Mouse (Mus musculus) heart, postnatal 10 days (tissue): ENCODE measurements at regions not wholly inside any gene's neighbourhood (a gene's known extent, or its start where the extent isn't known, plus 50 kb on each side); places are given as distances from the start of the nearest gene placed in this dataset.

Experiments
- DNase-seq, 2 experiments: peaks; one replicate each; pipeline ENCODE4 v3.0.0; 2021
- intact Hi-C: fragments of 180-260 bp; cut with DNase I; formaldehyde crosslinking; loops from one replicate; pipeline ENCODE4 v1.15.1; 2025

DNA sequence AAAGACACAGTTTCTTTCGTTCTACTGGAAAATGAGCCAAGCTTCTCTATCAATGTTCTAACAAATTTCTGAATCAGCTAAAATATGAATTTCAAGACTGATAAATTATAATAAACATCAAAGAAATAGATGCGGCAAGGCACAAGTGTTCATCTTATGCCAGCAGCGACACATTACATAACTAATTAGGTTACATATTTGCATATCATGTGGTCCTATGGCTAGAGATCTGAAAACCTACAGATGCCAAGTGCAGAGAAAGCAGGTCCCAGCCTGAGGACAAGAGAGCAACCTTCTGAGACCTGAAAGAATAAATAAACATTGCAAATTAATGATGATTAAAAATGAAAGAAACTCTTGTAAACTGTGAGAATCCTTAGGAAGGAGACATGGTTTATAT, 201.3 kb upstream of the Tent5a start:
- DNase-seq: no peak
- intact Hi-C loops: no loop called here

DNA sequence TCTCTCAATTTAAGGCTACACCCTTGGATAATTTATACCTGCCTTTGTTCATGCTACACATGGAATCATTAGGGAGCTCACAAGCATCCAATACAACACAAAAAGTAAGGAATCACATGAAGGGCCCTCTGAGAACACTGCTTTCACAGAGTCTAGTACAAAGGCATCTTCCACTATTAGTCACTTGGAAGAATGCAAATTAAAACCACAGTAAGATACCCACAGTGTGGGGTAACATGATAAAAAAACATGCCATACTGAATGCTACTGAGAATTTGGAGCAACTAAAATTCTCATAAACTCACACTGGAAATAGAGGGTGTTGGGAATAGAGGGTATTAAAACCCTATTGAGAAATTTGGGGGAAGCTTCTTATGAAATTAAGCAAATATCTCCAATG, 197.6 kb upstream of the Tent5a start:
- intact Hi-C loops: no loop called here
- no peak for DNase-seq

DNA sequence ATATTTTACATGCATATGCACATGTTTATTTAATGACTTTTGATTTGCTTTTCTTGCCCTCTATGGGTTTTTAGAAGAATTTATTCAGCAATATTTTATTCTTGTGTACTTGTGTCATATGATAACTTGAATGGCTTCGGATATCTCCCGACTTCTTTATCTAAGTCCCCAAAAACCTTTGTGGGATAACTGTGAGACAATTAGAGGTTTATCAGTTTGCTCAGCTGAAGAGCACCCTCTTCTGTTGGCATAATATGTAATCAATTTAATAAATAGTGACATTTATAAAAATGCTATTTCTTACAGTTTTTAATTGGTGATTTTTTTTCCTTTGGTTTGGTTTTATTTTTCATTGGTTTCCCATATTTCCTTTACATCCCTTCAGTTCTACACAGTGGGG, 194.2 kb upstream of the Tent5a start:
- intact Hi-C loops: no loop called here
- no peak for DNase-seq

DNA sequence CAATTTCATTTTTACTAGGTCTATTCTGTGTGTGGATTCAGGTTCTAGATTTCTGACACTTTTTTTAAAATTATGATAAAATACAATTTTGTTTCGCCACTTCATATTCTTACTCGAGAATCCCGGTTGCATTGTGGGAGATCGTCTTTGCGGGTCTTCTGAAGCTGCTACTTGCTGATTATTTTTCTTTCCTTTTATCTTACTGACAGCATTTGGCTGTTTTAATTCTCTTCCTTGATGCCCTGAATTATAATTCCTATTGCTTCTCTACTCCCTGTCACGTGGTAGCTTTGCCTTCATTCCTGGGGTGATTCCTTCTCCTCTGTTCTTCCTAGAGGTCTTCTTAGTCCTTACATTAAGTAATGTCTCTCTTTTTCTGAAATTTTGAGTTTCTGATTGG, 193.8 kb upstream of the Tent5a start:
- no peak for DNase-seq
- intact Hi-C loops: no loop called here

DNA sequence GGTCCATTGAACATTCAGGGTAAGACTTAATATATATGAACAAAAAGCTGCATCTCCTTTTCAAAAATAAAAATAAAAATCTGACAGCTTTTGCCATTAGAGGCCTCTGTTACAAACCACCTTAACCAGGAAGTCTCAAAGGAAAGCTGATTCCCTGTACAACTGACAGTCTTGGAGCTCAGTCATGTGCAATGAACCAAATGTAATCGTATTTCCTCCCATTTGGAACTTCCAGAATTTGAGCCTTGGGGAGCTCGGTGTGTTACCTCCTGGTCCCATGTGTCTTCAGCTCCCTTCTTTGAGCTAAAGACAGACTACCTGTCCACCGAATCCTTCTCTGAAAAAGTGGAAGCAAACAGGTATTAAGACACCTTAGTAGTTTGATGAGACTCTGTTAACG, 171.9 kb upstream of the Tent5a start:
- no peak for DNase-seq
- intact Hi-C loops: no loop called here

DNA sequence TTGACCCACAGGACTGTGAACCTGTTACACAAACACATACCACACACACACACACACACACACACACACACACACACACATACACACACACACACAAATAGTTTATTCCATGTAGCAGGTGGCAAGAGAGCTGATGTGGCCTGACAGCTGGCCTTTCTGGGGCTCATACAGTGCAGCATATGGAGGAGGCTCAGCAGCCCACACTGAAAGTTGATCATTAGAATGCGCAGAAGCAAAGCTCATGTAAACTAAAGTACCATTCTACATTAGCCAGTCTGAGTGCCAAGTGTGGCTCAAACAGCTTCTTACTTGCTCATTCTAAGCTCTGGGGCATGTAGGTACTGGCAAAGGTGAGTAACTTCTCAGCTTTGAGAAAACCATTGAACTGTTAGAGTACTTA, 170.2 kb upstream of the Tent5a start:
- no peak for DNase-seq
- intact Hi-C loops: no loop called here

DNA sequence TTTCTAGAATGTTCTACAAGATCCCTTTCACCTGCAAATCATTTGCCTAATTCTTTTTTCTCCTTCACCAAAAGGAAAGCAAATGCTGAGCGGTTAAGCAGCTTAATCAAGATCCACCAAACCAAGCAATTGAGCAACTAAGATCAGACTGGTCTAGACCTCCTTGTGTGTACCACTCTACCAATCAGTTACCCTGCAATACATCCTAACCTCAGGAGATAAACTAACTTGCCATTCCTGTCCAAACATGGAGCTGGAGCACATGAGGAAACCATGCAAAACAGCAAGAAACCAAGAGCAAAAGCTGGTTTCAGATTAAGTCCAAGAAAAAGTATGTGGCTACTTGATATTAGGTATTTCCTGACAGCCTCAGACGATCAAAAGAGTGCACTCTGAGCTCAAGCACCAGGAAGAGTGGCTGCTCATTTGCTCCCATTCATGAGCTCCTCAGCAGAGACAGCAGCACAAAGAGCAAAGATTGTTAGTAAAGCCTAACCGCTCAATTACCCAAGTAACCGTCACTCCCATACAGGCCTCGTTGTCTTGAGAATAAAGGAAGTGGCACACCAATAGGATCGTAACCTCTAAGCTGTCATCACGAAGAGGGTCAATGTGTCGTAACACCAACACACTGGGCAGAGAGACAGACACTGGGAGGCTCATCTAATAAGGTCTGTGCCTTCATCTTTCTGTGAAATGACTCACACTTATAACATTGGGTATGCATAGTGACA, 169.5 kb upstream of the Tent5a start:
- no peak for DNase-seq
- intact Hi-C loops: no loop called here

DNA sequence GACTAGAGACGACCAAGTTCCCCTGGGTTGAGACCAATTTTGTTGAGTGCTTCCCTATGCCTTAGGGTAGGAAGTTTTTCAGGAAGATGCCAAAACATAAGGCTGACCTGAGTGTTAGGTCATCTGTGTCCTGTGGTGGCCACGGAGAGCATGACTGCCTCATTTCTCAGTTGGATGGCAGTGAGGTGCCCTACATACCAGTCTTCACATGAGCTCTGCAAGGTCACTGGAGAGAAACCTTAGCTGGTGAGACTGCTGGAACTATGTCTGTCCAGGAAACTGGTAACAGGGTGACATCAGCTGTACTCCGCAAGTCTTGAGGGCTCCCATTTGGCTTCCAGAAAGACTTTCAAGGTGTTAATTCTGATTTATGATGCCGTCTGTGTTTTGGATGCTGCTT, 167.9 kb upstream of the Tent5a start:
- intact Hi-C loops: no loop called here

DNA sequence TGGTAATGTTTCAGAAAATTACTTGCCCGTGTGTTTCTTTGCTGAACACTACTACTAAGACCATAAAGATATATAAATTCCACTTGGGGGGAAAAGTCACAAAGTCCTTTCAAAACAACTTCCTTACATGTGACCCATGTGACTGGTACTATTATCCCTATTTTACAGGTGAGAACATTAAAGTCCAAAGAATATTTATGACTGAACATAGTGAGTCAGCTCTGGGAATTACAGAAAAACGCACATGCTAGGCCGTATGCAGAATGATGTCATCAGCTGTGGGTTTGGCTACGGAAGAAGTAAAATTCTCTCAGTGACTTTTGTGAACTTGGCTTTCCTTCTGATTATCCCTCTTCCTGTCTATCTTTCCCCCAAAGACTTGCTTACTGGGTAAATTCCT, 166.6 kb upstream of the Tent5a start:
- DNase-seq: no peak
- intact Hi-C loops: no loop called here

More for the DNA sequence above, 167.9 kb upstream of the Tent5a start:
- no peak for DNase-seq

DNA sequence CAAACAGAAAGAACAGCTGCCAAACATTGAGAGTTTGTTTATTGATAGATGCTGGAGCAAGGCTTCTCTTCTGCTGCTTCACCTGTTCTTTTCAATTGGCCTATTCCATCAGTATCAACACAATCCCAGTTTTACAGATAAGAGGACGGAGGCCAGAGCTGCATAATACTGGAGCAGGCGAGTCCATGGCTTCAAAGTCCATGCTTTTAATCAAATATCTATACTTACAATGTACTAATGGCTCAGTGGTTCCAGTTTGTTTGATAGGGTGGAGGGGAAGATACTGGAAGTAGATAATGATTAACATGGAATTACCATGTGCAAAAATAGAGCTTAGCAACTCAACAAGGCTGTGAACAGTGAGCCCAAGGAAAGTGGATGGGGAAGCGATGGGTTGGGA, 163.2 kb upstream of the Tent5a start:
- intact Hi-C loops: no loop called here
- no peak for DNase-seq

DNA sequence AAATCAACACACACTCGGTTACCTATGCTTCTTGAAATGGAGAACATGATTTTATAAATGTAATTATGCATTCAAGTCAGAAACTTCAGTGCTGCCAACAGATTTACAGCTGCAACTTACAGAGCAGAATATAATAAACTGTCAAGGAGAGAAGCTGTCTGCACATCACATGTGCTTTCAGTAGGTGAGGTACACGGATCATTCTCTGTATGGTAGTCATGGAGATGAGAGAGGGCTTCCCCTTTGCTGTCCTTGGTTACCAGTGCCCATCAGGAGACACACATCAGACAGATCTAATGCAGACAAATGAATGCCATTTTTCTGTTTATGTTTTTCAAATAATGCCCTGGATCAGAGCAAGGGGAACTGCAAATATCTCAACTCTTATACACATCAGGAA, 160.8 kb upstream of the Tent5a start:
- DNase-seq: no peak
- intact Hi-C loops: no loop called here

DNA sequence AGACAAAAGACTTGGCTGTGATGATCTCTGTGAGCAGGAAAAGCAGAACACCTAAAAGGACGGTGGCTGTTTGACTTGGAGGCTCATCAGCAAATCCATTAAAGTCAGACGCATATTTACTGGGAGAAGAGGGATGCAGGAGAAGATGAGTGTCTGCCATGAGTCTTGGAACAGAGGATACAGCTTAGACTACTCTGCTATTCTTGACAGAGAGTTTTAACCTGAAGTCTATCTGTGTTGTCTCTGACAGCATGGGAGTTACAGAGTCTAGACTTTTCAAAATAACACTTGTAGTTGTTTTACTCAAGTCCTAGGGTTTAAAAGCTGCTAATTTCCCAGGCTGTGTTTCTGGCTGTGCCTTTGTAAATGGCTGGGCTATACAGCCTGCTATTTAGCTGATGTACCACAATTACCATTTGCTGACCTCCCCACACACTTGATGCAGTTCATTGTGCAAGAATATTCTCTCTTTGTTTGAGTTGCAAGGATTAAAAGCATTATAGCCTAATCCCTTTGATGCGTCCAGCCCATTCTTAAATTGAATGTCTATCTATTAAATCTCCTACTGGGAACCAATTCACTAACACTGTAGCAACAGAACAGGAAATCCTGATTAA, 160.0 kb upstream of the Tent5a start:
- no peak for DNase-seq
- intact Hi-C loops: no loop called here

DNA sequence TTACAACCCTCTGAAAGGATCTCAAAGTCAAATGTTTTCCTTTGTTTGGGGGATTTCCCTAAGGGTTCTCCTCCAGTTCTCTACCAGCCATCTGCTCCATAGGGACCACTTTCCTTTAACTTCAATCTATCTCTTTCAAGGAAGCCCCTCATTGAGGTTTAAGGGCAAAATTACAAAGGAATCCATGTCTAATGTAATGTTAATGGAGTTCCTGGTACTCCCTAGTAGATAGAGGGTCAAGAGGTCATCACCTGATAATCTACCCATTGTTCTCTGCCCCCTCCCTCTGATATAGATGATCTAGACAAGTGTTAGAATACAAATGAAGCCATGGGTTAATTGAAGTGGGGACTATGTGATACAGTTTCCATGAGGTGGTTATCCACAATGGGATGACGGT, 158.6 kb upstream of the Tent5a start:
- intact Hi-C loops: no loop called here
- DNase-seq: no peak

DNA sequence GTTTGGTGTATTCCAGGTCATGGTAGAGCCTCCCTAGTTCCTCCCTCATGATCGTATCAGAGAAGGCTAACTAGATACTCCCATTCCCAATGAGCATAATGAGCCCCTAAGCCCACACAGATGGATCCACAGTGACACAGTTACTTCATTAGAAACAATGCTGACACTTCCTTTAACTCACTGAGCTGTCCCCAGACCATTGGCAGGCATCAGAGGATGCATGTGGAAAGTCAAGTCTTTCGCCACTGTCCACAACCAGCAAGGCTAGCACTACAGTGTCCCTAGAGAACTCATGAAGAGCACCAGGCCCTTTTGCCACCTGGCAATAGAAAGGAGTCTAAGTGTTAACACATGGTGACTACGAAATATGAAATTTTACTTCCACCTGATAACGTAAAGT, 156.1 kb upstream of the Tent5a start:
- intact Hi-C loops: no loop called here
- no peak for DNase-seq

DNA sequence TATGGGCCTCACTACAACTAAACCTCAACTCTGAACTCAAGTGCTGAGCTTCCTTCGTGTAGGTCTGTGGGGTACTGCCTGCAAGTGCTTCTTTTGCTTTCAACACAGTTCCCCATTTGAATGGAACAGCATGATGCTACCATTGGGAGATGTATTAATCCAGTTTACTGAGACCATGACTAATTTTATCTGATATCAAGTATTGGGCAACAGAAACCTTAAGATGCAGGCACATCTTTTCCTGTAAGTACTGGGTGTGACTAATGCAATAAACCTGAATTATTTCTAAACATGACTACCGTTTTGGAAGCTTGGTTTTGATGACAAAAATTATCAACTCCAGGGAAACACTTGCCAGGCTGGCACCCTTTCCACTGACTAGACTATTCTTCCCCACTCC, 153.4 kb upstream of the Tent5a start:
- intact Hi-C loops: no loop called here
- no peak for DNase-seq

DNA sequence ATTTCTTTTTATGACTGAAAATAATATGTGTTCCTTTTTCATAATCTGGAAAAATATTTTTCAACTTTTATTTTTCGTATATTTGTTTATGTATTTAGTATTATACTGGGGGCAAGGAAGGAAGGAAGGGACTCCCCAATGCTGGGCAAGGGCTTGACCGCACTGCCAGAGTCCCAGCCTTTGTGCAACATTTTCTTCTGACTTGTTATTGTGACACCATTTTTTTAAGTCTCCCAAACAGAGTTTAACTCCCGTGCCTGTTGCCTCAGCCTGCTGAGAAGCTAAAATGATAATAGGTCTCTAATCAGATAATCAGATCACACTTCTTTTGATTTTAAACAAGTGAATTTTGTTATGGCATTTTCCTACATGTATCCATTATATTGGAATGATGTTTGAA, 148.1 kb upstream of the Tent5a start:
- intact Hi-C loops: no loop called here
- DNase-seq: no peak

DNA sequence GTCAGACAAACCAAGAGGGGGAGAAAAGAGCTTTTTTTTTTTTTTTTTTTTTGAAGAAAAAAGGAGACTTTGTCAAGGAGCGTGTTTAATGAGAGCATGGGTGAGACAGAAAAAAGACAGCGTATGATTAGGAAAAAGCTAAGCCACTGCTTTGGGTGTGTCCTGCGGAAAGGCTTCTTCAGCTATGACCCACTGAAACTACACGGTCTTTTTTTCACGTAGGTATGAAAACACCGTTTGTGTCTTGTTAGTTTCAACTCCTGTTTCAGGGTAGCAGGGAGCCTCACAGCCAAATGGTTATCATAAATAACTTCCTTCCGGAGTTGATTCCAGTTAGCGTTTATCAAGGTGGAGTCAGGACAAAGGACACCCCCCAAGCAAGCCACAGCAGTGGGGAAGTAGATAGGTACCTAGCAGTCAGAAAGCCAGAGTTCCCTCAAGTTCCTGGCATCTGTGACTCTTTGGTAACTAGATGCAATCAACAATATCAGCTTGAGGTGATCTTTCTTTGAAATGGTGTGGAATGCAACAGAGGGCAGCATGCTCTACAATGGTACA, 143.2 kb upstream of the Tent5a start:
- intact Hi-C loops: no loop called here
- DNase-seq: no peak

DNA sequence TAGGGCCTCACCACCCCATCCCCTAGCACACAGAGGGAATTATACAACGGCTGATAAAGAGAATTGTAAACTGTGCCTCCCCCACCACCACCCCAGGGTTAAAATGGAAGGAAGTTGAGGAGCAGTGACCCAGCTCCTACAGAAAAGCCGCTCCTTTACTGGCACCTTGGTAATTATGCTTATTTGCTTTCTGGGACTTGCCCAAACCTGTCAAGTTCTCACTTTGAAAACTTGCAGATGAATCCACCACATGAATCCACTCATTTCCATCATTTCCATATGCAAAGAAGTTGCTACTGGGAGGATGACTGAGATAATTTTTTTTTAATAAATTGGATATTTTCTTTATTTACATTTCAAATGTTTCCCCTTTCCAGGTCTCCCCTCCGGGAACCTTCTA, 142.1 kb upstream of the Tent5a start:
- intact Hi-C loops: no loop called here
- no peak for DNase-seq

DNA sequence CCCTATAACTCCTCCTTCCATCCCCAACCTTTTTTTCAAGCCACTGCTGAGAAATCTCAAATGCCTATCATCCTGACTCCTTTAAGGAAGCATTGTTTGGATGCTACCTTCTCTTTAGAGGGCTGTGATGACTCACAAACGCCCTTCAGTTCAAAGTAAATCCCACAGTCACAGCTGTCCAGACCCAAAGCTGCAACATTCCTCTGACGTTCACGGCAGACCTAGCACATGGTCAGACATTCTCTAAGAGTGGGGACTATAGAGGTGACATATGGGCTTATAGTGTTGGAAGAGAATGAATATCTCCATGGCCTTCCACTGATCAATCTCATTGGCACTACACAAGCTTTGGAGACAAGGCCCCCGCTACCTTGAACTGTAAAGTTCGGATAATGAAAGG, 139.5 kb upstream of the Tent5a start:
- intact Hi-C loops: no loop called here

DNA sequence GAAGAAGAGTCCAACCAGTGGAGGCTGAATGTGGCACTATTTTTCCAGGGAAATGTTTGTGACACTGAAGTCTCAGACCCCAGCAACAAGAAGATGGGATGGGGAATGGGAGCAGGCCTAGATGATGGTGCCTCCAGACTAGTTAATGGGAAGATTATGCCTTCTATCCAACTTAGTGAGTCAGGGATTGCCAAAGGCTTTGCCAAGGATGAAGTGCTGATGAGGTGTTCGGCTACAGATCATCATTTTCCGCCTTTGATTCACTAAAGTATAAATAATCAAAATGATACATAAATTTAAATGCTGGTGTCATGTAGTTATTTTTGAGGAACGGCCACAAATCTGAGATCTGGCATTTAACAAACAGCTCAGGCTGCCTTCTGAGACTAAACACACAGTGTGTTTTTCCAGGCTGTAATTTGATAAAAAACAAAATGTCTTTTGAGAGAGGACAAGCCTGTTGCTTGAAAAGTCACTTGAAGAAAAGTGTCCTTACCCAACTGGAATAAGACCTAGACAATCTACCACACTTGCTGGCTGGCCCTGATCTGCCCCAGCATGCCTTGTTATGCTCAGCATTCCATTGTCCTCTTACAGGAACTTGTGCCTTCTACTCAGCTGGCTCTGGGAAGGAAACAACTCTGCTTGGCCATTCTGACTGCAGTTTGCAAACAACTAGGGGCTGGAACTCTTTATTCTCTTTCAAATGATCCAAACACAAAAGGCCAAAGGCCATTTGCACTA, 132.1 kb upstream of the Tent5a start:
- intact Hi-C loops: no loop called here
- no peak for DNase-seq

More for the DNA sequence above, 139.5 kb upstream of the Tent5a start:
- DNase-seq: no peak

DNA sequence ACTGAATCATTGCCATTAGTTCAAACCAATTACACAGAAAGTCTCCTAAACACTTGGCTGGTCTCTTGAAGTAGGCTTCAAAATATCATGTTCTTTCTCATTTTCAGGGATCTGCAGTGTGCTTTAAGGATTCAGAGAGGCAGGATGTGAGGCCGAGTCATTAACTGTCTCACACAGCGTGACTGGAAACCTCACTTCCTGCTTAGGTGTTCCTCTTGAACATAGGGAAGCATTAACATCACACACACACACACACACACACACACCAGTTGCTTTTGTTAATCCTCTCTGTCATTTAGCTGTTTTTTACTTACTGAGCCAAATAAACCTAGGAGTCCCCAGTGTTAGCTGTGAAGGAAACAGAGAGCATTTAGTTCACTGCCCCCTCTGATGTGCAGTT, 131.2 kb upstream of the Tent5a start:
- no peak for DNase-seq
- intact Hi-C loops: no loop called here

DNA sequence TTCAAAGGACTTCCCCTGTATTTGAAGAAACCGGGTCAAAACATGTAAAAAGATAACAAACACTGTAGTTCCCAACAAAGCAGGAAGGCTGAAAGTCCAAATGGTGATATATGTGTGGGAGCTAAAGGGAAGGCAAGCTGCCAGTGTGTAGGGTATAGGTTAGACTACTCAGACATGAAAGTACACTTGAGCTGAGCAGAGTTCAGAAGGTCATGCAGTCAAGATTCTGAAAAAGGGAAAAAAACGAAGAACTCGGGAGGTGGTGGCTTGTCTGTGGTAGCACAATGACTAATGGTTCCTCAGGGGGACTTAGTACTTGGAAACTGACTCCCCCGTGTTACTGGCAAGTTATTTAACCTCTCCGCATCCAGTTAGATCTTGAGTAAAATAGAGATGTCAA, 130.3 kb upstream of the Tent5a start:
- intact Hi-C loops: no loop called here
- no peak for DNase-seq
